In genomic region chr2:49090771-49091170, GRCm38 (mm10) we compare ENCODE assay signal across 35 mouse cellular contexts.
"Had no signal": no experiment of that assay in that cellular context is flagged by ENCODE, and none has a peak within 500 bp of the region (broad histone marks: within the 10 kb centered on the region; RNA-seq: fewer than 3 reads in every experiment).

No protein-coding gene starts in this region.

- H3K4me3 ChIP-seq: heart, embryonic 10.5 days; heart, embryonic 12.5 days; heart, embryonic 13.5 days; heart, embryonic 15.5 days; hindbrain, embryonic 10.5 days; hindbrain, embryonic 12.5 days; hindbrain, embryonic 13.5 days; hindbrain, embryonic 15.5 days; intestine, embryonic 15.5 days; kidney, embryonic 15.5 days; layer of hippocampus, adult 2 months; left cerebral cortex, adult 2 months had no signal

- H3K27me3 ChIP-seq: heart, embryonic 12.5 days; heart, embryonic 13.5 days; heart, embryonic 15.5 days; hindbrain, embryonic 12.5 days; hindbrain, embryonic 13.5 days; hindbrain, embryonic 15.5 days; intestine, embryonic 15.5 days; kidney, embryonic 15.5 days had no signal

- H3K9ac ChIP-seq: heart, embryonic 12.5 days; heart, embryonic 13.5 days; heart, embryonic 15.5 days; hindbrain, embryonic 12.5 days; hindbrain, embryonic 13.5 days; hindbrain, embryonic 14.5 days; hindbrain, embryonic 15.5 days; intestine, embryonic 15.5 days; kidney, embryonic 15.5 days had no signal

- H3K36me3 ChIP-seq: heart, embryonic 10.5 days; heart, embryonic 12.5 days; heart, embryonic 15.5 days; hindbrain, embryonic 10.5 days; hindbrain, embryonic 12.5 days; hindbrain, embryonic 13.5 days; hindbrain, embryonic 15.5 days; intestine, embryonic 15.5 days; kidney, embryonic 15.5 days had no signal

- H3K9me3 ChIP-seq: heart, embryonic 10.5 days; heart, embryonic 12.5 days; heart, embryonic 13.5 days; heart, embryonic 15.5 days; hindbrain, embryonic 10.5 days; hindbrain, embryonic 12.5 days; hindbrain, embryonic 13.5 days; hindbrain, embryonic 15.5 days; intestine, embryonic 15.5 days; kidney, embryonic 15.5 days had no signal

- H3K4me1 ChIP-seq: heart, embryonic 10.5 days; heart, embryonic 12.5 days; heart, embryonic 13.5 days; heart, embryonic 15.5 days; hindbrain, embryonic 10.5 days; hindbrain, embryonic 12.5 days; hindbrain, embryonic 13.5 days; hindbrain, embryonic 15.5 days; intestine, embryonic 15.5 days; kidney, embryonic 15.5 days had no signal

- H3K27ac ChIP-seq: heart, embryonic 10.5 days; heart, embryonic 13.5 days; heart, embryonic 15.5 days; hindbrain, embryonic 10.5 days; hindbrain, embryonic 12.5 days; hindbrain, embryonic 13.5 days; hindbrain, embryonic 14.5 days; hindbrain, embryonic 15.5 days; hindbrain, postnatal 0 days; intestine, embryonic 15.5 days; kidney, embryonic 15.5 days; kidney, postnatal 0 days; layer of hippocampus, adult 2 months; left cerebral cortex, adult 2 months had no signal

- H3K4me2 ChIP-seq: heart, embryonic 11.5 days; heart, embryonic 12.5 days; heart, embryonic 13.5 days; heart, embryonic 15.5 days; hindbrain, embryonic 12.5 days; hindbrain, embryonic 13.5 days; hindbrain, embryonic 14.5 days; hindbrain, embryonic 15.5 days; intestine, embryonic 15.5 days; kidney, embryonic 15.5 days had no signal

- DNase-seq: heart, postnatal 10 days; heart, postnatal 14 days; heart, postnatal 36 days; heart, postnatal 4 days; kidney, adult 11 months; kidney, adult 18-20 months; kidney, adult 2 months; kidney, adult 8-10 months; kidney, adult 9 months; kidney, postnatal 10 days; kidney, postnatal 14 days; kidney, postnatal 25 days; kidney, postnatal 36 days; layer of hippocampus, adult 9-11 months; layer of hippocampus, postnatal 36 days had no signal

- ATAC-seq: hindbrain, embryonic 16.5 days; hindbrain, postnatal 0 days; inflammation-experienced regulatory T-cells, adult 6 months; intestine, embryonic 15.5 days; intestine, embryonic 16.5 days; intestine, postnatal 0 days had no signal
